Mouse (Mus musculus) ovary, postnatal 14 days (tissue): Measurements from ENCODE around the gene Dnajb4.

ENCODE experiments used
- DNase-seq: peaks from one replicate; pipeline ENCODE4 v3.0.0; 2022; ENCODE audit warnings: low spot score

Dnajb4 gene

DNA sequence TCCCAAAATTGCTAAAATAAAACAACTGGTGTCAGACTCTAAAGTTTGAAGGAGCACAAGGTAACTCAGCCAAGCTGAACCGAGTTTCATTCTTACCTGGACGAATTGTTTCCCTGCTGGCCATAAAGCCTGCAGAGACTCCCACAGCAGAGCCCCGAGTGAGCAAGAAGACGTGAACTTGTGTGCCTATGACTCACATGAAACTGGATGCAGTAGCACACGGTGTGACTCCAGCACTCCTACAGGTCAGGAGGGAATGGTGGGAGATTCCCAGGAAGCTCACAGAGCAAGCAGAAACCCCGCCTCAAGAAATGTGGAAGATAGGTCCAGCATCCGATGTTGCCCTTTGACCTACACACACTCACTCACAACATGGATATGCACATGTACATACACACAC, 38.2 kb downstream of the Dnajb4 start:
- DNase-seq: no peak

GRCm38 (mm10) chr3:152171236-152171635, 38.9 kb downstream of the Dnajb4 start:
- DNase-seq: no peak

- DNase-seq: no peak
These were observed 39.7 kb downstream of the Dnajb4 start for GRCm38 (mm10) chr3:152170407-152170806.

DNA sequence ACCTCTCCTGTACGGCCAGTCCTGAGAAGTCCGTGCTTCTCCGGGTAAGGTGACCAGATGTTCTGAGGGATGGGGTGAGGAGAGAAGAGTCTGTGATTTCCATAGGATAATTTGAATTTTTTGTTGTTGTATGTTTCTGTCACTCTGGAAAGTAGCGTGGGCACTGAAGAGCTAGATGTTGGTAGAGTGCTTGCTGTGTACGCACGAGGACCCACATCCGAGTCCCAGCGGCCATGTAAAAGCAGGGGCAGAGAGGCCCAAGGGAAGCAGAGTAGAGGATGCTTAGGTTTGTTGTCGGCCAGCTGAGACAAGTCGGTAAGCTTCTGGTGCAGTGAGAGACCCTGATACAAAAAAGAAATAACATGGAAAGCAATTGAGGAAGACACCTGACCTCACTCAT, 42.1 kb downstream of the Dnajb4 start:
- DNase-seq: no peak

- no peak for DNase-seq
These were observed 43.2 kb downstream of the Dnajb4 start for GRCm38 (mm10) chr3:152166699-152167451.

- no peak for DNase-seq
These were observed 44.0 kb downstream of the Dnajb4 start, which contains the start of gene Gipc2 for GRCm38 (mm10) chr3:152166099-152166423. Gene Gipc2 (minus strand): TSS chr3:152166230.

GRCm38 (mm10) chr3:152165351-152166098, 44.6 kb downstream of the Dnajb4 start:
- no peak for DNase-seq

DNA sequence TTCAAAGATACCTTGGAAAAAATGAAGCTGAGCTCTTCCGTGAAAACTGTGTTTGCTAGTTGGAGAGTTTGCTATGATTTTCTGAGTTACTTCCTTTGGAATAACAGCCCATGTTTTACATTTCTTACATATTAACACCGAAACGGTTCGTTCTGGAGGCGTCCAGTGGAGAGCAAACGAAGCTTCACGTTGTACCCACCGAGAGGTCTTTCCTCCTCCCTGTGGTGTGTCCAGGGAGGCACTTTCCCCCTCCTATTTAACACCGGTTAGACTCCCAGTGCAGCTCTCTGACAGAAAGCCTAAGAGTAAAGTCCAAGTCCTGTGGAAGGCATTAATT, 45.1 kb downstream of the Dnajb4 start:
- DNase-seq: no peak

DNA sequence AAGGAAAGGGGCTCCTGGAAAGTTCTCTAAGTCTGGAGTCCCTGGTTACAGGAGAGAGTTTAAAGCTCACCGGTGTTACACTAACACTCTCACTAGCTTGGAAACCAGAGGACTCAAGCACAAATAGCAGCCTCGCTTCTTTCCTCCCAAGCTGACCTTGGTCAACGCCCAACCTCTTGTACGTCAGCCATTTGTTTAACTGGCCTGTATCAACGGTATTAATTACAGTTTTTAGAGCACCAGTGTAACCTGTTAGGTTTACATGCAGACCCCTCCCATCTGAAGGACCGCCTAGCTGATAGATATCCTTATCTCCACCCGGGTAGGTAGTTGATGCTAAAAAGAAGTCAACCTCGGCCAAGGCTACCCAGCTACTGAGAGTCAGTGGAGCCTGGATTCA, 46.8 kb downstream of the Dnajb4 start:
- no peak for DNase-seq

DNA sequence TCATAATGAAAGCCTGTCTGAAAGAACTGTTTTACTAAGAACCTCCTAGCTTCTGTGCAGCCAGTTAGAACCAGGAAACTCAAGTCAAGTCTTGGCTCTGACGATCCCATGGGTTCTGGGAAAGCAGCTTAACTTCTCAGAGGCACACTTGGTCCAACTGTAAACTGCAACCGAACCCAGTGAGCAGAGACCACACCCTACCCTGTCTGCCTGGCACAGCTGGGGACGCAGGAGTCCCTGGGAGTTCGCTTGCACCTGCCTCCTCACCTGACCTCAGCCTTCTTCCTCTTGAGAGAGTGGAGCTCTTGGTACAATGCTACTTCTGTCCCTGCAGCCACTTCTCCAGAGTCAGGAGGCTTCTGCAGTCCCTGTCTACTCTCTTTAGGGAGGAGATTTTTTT, 49.5 kb downstream of the Dnajb4 start:
- no peak for DNase-seq

GRCm38 (mm10) chr3:152159321-152159720, 50.8 kb downstream of the Dnajb4 start:
- DNase-seq: no peak

DNA sequence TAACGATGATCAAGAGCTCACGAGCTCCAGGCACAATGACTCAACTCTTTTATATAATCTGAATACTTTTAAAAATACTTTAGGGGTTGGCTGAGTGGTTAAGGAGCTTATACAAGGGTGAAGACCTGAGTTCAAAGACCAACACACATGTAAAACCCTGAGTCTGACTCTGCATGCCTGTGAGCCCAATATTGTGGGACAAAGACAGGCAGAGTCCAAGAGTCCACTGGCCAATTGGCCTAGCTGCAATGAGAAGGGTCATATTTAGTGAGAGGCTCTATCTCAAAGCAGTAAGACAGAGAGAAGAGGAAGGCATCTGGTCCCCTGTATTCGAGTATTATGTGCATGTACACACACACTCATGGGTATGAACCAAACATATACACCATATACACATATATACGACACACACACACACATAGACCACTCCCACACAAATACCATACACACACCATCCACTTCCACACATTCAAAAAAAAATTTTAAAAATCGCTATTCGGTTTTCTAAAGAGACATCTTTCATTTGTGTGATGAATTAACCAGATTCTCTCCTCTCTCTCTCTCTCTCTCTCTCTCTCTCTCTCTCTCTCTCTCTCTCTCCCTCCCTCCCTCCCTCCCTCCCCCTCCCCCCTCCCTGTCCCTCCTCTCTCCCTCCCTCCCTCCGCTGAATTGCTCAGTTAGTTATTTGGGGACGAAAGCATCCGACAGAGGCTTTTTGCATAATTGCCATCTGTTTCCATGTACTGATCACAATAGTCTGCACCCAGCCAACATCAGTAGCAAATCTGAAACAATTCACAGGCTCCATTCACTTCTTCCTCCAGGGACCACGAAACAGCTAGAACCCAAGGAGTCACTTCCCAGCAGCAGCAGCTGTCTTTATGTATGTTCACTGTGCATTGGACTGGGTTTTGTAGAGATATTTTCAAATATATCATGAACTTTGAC, 51.5 kb downstream of the Dnajb4 start:
- no peak for DNase-seq

GRCm38 (mm10) chr3:152156816-152157496, 53.1 kb downstream of the Dnajb4 start:
- DNase-seq: no peak

- DNase-seq: no peak
These were observed 54.7 kb downstream of the Dnajb4 start for GRCm38 (mm10) chr3:152155296-152155948.

- no peak for DNase-seq
These were observed 56.0 kb downstream of the Dnajb4 start for GRCm38 (mm10) chr3:152154095-152154494.

DNA sequence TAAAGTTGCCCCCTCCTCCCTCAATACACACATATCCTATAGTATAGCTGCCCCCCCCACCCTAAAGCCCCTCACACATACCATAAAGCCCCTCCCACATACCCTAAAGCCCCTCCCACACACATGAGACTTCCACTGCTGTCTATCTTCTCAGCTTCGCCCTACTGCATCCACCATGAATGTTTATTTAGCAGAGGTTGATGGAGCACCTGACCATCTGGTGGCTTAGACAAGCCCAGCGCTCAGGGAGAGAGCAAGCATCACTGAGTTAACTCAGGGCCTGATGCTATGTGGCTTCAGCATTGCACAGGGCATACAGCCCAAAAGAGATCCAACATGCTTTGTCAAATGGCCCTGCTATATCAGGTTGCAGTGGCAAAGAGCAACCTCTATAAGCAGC, 57.0 kb downstream of the Dnajb4 start:
- no peak for DNase-seq

GRCm38 (mm10) chr3:152152483-152152804, 57.7 kb downstream of the Dnajb4 start:
- DNase-seq: no peak

DNA sequence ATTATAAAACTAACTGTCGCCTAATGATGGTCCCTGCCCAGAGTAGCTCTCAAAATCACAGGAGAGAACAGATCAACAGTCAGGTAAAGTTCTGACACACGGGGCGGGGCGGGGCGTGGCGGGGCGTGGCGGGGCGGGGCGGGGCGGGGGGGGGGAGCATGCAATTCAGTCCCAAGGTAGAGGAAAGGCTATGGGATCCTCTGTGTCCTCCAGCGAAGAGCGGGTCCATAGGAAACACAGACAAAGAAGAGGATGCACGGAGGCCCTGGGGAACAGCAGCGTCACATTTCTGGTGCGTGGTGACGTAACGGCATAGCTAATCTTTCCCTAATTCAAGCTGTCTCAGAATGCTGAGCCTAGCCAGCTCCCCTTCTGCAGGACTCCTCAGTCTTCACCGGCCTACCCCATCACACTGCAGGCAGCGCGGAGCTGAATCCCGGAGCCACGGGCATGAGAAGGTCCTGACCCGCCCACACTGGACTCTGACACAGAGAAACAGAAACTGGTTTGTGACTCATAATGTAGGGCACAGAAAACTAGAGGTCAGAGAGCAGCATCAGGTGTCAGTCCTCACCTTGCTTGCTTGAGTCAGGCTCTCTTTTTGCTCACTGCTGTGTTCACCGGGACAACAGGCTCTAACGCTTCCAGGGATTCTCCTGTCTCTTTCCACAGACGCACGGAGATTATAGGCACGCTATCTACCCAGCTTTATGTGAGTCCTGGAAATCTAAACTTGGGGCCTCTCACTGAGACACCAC, 58.2 kb downstream of the Dnajb4 start:
- DNase-seq: no peak

DNA sequence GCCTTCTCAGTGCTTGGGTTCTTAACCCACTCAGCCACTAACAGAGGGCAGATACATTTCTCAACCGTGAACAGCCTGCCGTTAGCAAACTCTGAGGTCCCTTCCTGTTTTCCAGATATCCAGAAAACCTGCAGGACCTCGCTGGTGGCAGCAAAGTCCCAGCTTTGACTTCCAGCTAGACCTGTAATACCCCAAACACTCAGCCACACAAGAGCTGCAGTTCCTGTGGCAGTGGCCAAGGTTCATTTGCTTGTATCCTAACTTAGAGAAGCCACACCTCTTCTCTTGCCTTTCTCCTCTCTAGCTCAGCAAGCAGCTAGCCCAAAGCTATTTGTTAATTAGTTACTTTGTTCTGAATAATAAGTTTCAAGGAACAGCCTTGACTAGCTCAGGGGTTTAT, 60.2 kb downstream of the Dnajb4 start:
- DNase-seq: no peak

- no peak for DNase-seq
These were observed 60.7 kb downstream of the Dnajb4 start for GRCm38 (mm10) chr3:152149449-152149848.
